Mouse (Mus musculus) cerebellum, adult 2 months (tissue): ENCODE results near the gene Gm26620. TPM values are rescaled to one million over a fixed set of nuclear protein-coding genes. Genes with fewer than 3 reads are reported as not detected.

Experiments
- DNase-seq, 2 experiments: peaks; one replicate each; pipeline ENCODE4 v3.0.0; 2021
- H3K27ac ChIP-seq: fragments of 200-500 bp; 2 replicates; pipeline ENCODE4 v1.5.1; 2012; ENCODE audit warnings: low read length, control low read depth, inconsistent platforms; ENCODE audit not compliant: insufficient read depth
- H3K27me3 ChIP-seq: fragments of 200-500 bp; 2 replicates; pipeline ENCODE4 v1.6.1; 2012; ENCODE audit warnings: inconsistent platforms, mild to moderate bottlenecking, low read length, moderate library complexity; ENCODE audit not compliant: control insufficient read depth, insufficient read depth
- H3K4me1 ChIP-seq: fragments of 200-500 bp; 2 replicates; pipeline ENCODE4 v1.6.1; 2011; ENCODE audit warnings: low read length; ENCODE audit not compliant: control insufficient read depth, insufficient read depth
- H3K4me3 ChIP-seq: fragments of 200-500 bp; replicated peaks from 2 replicates; pipeline ENCODE3; 2011; ENCODE audit warnings: mild to moderate bottlenecking, low read depth, low read length, control low read depth; ENCODE audit not compliant: insufficient read depth
- CTCF ChIP-seq: fragments of 200-500 bp; IDR thresholded peaks from 2 replicates; pipeline ENCODE4 v1.5.1; 2011; ENCODE audit warnings: low read depth, mild to moderate bottlenecking, control low read depth, low read length, moderate library complexity, borderline replicate concordance; ENCODE audit not compliant: insufficient read depth
- POLR2A ChIP-seq: fragments of 200-500 bp; IDR thresholded peaks from 2 replicates; pipeline ENCODE4 v1.6.1; 2011; ENCODE audit warnings: low read length, control low read depth, borderline replicate concordance; ENCODE audit not compliant: insufficient read depth
- WGBS: fragments of 180-500 bp; shearing (Covaris S2); methylation state at CpG from one replicate; pipeline ENCODE4 v1.1.7; 2018; 5-methylcytosine and 5-hydroxymethylcytosine counted together
- polyA plus RNA-seq: library from polyadenylated mRNA; depleted of rRNA; stranded (reverse); fragments of >200 nt; gene quantifications from 2 replicates; pipeline ENCODE4 v1.2.3, GENCODE M21; 2012

Gene Gm26620
- polyA plus RNA-seq, 1 experiment: 1.2 TPM

- Histone ChIP-seq H3K4me3 (no peak overlapping the region), H3K27ac (no peak overlapping the region), H3K27me3 (no peaks in the 10 kb centered on the region), H3K4me1 (no peaks in the 10 kb centered on the region)
- WGBS: 93% methylated on average over 3 of the region's 3 CpGs
- DNase-seq: no peak
- TF ChIP-seq POLR2A (no peak), CTCF (no peak)
These were observed 9.2 kb upstream of the Gm26620 start for GRCm38 (mm10) chr1:170875676-170876075.

DNA sequence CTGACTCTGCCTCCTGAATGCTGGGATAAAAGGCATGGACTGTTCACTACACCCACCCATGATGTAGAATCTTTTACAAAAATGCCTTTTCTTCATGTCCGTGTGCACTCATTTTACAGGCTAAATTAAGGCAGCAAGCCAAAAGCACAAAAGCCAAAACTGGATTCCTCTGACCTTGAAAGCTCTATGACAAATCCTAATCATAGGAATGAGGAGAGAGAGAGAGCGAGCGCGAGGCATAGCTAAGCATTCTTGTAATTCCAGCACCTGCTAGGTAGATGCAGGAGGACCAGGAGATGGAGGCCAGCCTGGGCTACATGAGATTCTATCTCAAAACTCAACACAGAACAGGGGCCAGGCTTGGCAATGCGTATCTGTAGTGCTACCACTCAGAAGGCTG lies 8.0 kb upstream of the Gm26620 start:
- Histone ChIP-seq H3K4me3 (no peak overlapping the region), H3K4me1 (no peaks in the 10 kb centered on the region), H3K27me3 (no peaks in the 10 kb centered on the region), H3K27ac (no peak overlapping the region)
- no peak for DNase-seq
- WGBS: 85% methylated on average over 5 of the region's 5 CpGs
- TF ChIP-seq POLR2A (no peak), CTCF (no peak)

DNA sequence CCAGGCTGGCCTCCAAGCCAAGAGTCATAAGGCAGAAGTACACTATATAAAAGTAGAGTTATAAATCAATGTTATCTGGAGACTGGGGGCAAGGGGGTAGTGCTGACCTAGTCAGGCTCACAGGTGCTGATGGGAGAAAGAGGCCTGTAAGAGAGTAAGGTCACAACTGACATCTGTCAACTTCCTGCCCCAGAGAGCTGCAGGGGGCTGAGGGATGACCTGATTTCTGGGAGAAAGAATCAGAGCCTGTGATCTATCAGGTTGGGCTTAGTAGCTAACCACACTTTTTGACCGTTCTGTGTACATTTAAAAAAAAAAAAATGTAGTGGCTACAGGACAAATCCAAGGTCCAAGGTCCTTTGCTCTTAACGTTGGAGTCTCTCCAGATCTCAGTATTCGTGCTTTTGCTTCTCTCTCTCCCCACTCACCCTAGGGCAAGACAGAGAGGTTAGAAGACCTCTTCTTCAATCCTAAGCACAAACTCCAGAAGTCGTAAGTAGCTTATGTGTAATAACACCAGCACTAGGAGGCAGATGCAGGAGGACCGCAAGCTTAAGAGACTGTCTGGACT lies 1.9 kb upstream of the Gm26620 start:
- Histone ChIP-seq H3K4me1 (0 out of 2 replicates have a peak, but pooled peaks cover 2% of the 10 kb centered on the region), H3K4me3 (no peak overlapping the region), H3K27ac (no peak overlapping the region), H3K27me3 (no peaks in the 10 kb centered on the region)
- no peak for DNase-seq
- TF ChIP-seq POLR2A: no peak
- no peak for TF ChIP-seq CTCF
- 73% methylated on average over 5 of the region's 5 CpGs for WGBS

DNA sequence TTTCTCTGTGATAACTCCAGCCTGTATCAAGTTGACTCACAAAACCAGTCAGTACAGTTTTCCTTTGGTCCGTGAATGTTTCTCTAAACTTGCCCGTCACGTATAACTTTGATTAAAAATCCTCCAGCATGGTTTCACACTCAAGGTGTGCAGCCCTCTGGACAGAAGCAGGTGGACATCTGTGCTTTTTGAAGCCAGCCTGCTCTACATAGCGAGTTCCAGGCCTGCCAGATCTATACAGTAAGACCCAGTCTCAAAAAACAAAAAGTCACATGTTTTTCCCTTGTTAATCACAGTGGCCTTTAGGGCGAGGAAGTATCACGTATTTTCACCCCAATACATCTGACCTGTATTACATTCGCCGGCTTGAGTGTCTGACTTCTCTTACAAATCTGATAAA lies 475 bp upstream of the Gm26620 start:
- DNase-seq: no peak
- TF ChIP-seq POLR2A (no peak), CTCF (no peak)
- no peaks in the 10 kb centered on the region for H3K27me3 ChIP-seq
- peak overlapping the region; percentile 74 for H3K4me3 ChIP-seq
- H3K4me1 ChIP-seq: 0 out of 2 replicates have a peak, but pooled peaks cover 2% of the 10 kb centered on the region
- WGBS: 25% methylated on average over 8 of the region's 8 CpGs
- no peak overlapping the region for H3K27ac ChIP-seq

GRCm38 (mm10) chr1:170886044-170886458 lies 1.2 kb downstream of the Gm26620 start:
- DNase-seq: no peak
- Histone ChIP-seq H3K4me3 (no peak overlapping the region), H3K27ac (no peak overlapping the region), H3K27me3 (no peaks in the 10 kb centered on the region), H3K4me1 (0 out of 2 replicates have a peak, but pooled peaks cover 2% of the 10 kb centered on the region)
- WGBS: 52% methylated on average over 6 of the region's 6 CpGs
- TF ChIP-seq CTCF: no peak
- no peak for TF ChIP-seq POLR2A

DNA sequence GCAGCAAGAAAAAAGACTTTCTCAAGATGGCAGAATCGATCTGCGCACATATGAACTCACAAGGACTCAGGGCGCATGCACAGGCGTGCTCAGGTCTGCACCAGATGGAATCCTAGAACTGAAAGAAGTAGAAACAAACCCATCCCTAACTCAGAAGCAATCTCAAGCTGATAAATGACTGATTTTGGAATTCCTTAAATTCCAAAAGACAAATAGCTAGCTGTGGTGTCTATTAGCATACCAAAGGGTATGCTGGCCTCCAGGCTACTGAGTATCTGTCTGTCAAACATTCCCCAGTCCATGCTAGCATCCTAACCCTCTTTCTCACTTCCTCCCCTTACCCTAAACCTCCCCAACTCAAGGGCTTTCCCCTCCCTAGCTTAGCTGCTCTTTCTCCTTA lies 4.4 kb downstream of the Gm26620 start:
- no peaks in the 10 kb centered on the region for H3K4me1 ChIP-seq
- no peak overlapping the region for H3K4me3 ChIP-seq
- no peaks in the 10 kb centered on the region for H3K27me3 ChIP-seq
- no peak for DNase-seq
- H3K27ac ChIP-seq: no peak overlapping the region
- WGBS: 80% methylated on average over 4 of the region's 4 CpGs
- TF ChIP-seq POLR2A: no peak
- TF ChIP-seq CTCF: no peak

DNA sequence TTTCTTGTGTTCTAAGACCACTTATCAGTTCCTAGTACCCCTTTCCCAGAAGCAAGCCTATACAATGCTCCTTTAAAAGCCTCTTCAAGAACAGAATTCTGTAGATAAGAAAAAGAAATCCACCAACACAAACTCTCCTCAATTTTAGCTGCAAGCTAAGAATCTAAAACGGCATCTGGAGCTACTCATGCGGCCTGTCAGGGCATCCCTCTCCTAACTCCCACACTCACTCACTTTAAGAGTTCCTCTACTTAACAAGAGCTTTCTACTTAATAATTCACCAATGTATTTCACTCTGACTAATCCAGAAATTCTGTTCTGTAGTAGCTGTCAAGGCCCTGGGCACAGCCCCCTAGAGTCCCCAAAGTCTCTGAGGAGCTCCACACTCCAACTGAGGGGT lies 6.8 kb downstream of the Gm26620 start:
- TF ChIP-seq POLR2A (no peak), CTCF (no peak)

GRCm38 (mm10) chr1:170892279-170892678 lies 7.4 kb downstream of the Gm26620 start:
- Histone ChIP-seq H3K4me3 (no peak overlapping the region), H3K27ac (no peak overlapping the region), H3K4me1 (no peaks in the 10 kb centered on the region), H3K27me3 (no peaks in the 10 kb centered on the region)
- WGBS: 39% methylated on average over 1 of the region's 1 CpGs
- DNase-seq: no peak
- no peak for TF ChIP-seq POLR2A
- no peak for TF ChIP-seq CTCF

More for the DNA sequence above, 6.8 kb downstream of the Gm26620 start:
- Histone ChIP-seq H3K27ac (no peak overlapping the region), H3K4me1 (no peaks in the 10 kb centered on the region), H3K27me3 (no peaks in the 10 kb centered on the region), H3K4me3 (no peak overlapping the region)
- WGBS: 85% methylated on average over 2 of the region's 2 CpGs
- no peak for DNase-seq
